Mouse (Mus musculus): ENCODE data around the gene Borcs5.

DNA sequence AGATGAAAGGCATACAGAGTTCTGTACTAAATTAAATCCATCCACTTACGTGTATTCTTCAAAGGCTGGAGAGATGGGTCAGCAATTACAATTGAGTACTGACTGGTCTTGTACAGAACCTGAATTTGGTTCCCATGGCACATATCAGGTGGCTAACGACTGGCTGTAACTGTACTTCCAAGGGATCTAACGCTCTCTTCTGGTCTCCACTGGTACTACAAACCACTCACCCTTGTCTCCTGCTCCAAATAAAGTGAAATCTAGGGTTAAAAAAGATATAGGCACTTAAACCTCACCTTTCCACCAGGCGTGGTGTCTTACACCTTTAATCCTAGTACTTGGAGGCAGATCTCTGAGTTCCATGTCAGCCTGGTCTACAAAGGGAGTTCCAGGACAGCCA lies 2.8 kb upstream of the Borcs5 start:
- TF ChIP-seq POLR2A (IDR thresholded peaks at IDR 0.05; ENCODE audit: low read depth, low read length) (no peak), CTCF (IDR thresholded peaks at IDR 0.05; ENCODE audit: borderline replicate concordance, insufficient read depth, low read length) (no peak)
